Comparison of ENCODE assay signal across 9 mouse cellular contexts in genomic region chr13:63980012-63980691, GRCm38 (mm10).
DNase-seq lines count a peak whose midpoint lies in the region; ATAC-seq and TF ChIP-seq lines count a peak whose summit lies in the region.
"Had no signal": no experiment of that assay in that cellular context is flagged by ENCODE, and none has a peak within 500 bp of the region (broad histone marks: within the 10 kb centered on the region; RNA-seq: fewer than 3 reads in every experiment).

No protein-coding gene starts in this region.

- no peaks in the 10 kb centered on the region for H3K4me1 ChIP-seq in liver, postnatal 0 days (ENCODE audit: insufficient read depth)
- peaks cover 32% of the 10 kb centered on the region for H3K4me1 ChIP-seq in embryonic facial prominence, embryonic 13.5 days
- H3K4me1 ChIP-seq in intestine, embryonic 16.5 days (ENCODE audit: control insufficient read depth, insufficient read depth, low read length) = peaks cover 15% of the 10 kb centered on the region
- H3K4me1 ChIP-seq in neural tube, embryonic 14.5 days (ENCODE audit: control insufficient read depth, insufficient read depth, low read length) = 0 out of 2 replicates have a peak, but pooled peaks cover 3% of the 10 kb centered on the region

- 37% methylated on average over 7 of the region's 7 CpGs for WGBS in liver, postnatal 0 days (ENCODE audit: insufficient replicate concordance)
- 14% methylated on average over 7 of the region's 7 CpGs for WGBS in embryonic facial prominence, embryonic 13.5 days
- 21% methylated on average over 7 of the region's 7 CpGs for WGBS in intestine, embryonic 16.5 days
- whole genome bisulfite sequencing in neural tube, embryonic 14.5 days = 5% methylated on average over 7 of the region's 7 CpGs

- no peak for TF ChIP-seq EP300 in liver, postnatal 0 days (IDR thresholded peaks at IDR 0.05; ENCODE audit: low read depth)

- H3K36me3 ChIP-seq in liver, postnatal 0 days (replicated peaks; ENCODE audit: insufficient read depth, low read length) = no peaks in the 10 kb centered on the region
- no peaks in the 10 kb centered on the region for H3K36me3 ChIP-seq in embryonic facial prominence, embryonic 13.5 days
- no peaks in the 10 kb centered on the region for H3K36me3 ChIP-seq in intestine, embryonic 16.5 days (ENCODE audit: control insufficient read depth, insufficient read depth, low read length)
- no peaks in the 10 kb centered on the region for H3K36me3 ChIP-seq in neural tube, embryonic 14.5 days (ENCODE audit: control insufficient read depth, insufficient read depth, low read length)

- no peaks in the 10 kb centered on the region for H3K27me3 ChIP-seq in liver, postnatal 0 days (ENCODE audit: insufficient read depth, low read length)
- H3K27me3 ChIP-seq in embryonic facial prominence, embryonic 13.5 days = no peaks in the 10 kb centered on the region
- no peaks in the 10 kb centered on the region for H3K27me3 ChIP-seq in intestine, embryonic 16.5 days (replicated peaks; ENCODE audit: control insufficient read depth, insufficient read depth, low read length)
- no peaks in the 10 kb centered on the region for H3K27me3 ChIP-seq in neural tube, embryonic 14.5 days (ENCODE audit: control insufficient read depth, insufficient read depth, low read length)

- ATAC-seq in liver, postnatal 0 days = no peak
- ATAC-seq in embryonic facial prominence, embryonic 13.5 days (ENCODE audit: insufficient number of reproducible peaks, insufficient read depth, low FRiP score, low TSS enrichment, low read depth) = peak; percentile 83
- peak; percentile 93 for ATAC-seq in intestine, embryonic 16.5 days
- ATAC-seq in neural tube, embryonic 14.5 days (ENCODE audit: low read depth) = peak; percentile 65; the same call in 1 of the 2 replicates
- ATAC-seq: CD4-positive, CD25-positive, alpha-beta regulatory T cell, adult 4 months had no signal

- peak; percentile 5 for DNase-seq in liver
- DNase-seq in liver, postnatal 0 days = no peak
- DNase-seq in cerebellum, adult 9-11 months = no peak
- no peak for DNase-seq in right cerebral cortex, postnatal 14 days
- no peak for DNase-seq in urinary bladder, postnatal 10 days (ENCODE audit: low spot score)

- H3K4me2 ChIP-seq in liver, postnatal 0 days (ENCODE audit: low read depth, low read length) = no peak overlapping the region
- H3K4me2 ChIP-seq in embryonic facial prominence, embryonic 13.5 days = no peak overlapping the region
- H3K4me2 ChIP-seq in intestine, embryonic 16.5 days (ENCODE audit: low read depth, low read length) = no peak overlapping the region
- no peak overlapping the region for H3K4me2 ChIP-seq in neural tube, embryonic 14.5 days (ENCODE audit: low read depth, low read length)

- no peak overlapping the region for H3K27ac ChIP-seq in liver, postnatal 0 days (ENCODE audit: low read depth)
- peak overlapping the region; percentile 69 for H3K27ac ChIP-seq in embryonic facial prominence, embryonic 13.5 days
- H3K27ac ChIP-seq in intestine, embryonic 16.5 days (ENCODE audit: low read length) = peak overlapping the region; percentile 67
- H3K27ac ChIP-seq in neural tube, embryonic 14.5 days (ENCODE audit: low read depth, low read length) = no peak overlapping the region

- no peak for TF ChIP-seq CTCF in liver, postnatal 0 days (IDR thresholded peaks at IDR 0.05; ENCODE audit: low read depth)

- no peaks in the 10 kb centered on the region for H3K9me3 ChIP-seq in liver, postnatal 0 days (ENCODE audit: low read length)
- no peaks in the 10 kb centered on the region for H3K9me3 ChIP-seq in embryonic facial prominence, embryonic 13.5 days
- H3K9me3 ChIP-seq in intestine, embryonic 16.5 days (ENCODE audit: control insufficient read depth, low read length) = no peaks in the 10 kb centered on the region
- H3K9me3 ChIP-seq in neural tube, embryonic 14.5 days (ENCODE audit: control insufficient read depth, low read length) = no peaks in the 10 kb centered on the region

- H3K9ac ChIP-seq in liver, postnatal 0 days (replicated peaks) = no peak overlapping the region
- H3K9ac ChIP-seq in embryonic facial prominence, embryonic 13.5 days = no peak overlapping the region
- H3K9ac ChIP-seq in intestine, embryonic 16.5 days (ENCODE audit: low read depth, low read length) = no peak overlapping the region
- no peak overlapping the region for H3K9ac ChIP-seq in neural tube, embryonic 14.5 days (replicated peaks; ENCODE audit: low read depth, low read length)

- no peak overlapping the region for H3K4me3 ChIP-seq in liver, postnatal 0 days (ENCODE audit: low read depth, low read length)
- no peak overlapping the region for H3K4me3 ChIP-seq in embryonic facial prominence, embryonic 13.5 days
- no peak overlapping the region for H3K4me3 ChIP-seq in intestine, embryonic 16.5 days (ENCODE audit: low read length)
- no peak overlapping the region for H3K4me3 ChIP-seq in neural tube, embryonic 14.5 days (ENCODE audit: low read depth, low read length)

Comparison
In these comparisons a context has a peak if more than half of its experiments do, and no peak if none do; other contexts are left out.
1. H3K27ac ChIP-seq: peak in embryonic facial prominence, embryonic 13.5 days (single experiment) and intestine, embryonic 16.5 days (single experiment); none in liver, postnatal 0 days (single experiment) and neural tube, embryonic 14.5 days (single experiment).